Mouse (Mus musculus): ENCODE measurements at regions not wholly inside any gene's neighbourhood (a gene's known extent, or its start where the extent isn't known, plus 50 kb on each side); places are given as distances from the start of the nearest gene placed in this dataset.

DNA sequence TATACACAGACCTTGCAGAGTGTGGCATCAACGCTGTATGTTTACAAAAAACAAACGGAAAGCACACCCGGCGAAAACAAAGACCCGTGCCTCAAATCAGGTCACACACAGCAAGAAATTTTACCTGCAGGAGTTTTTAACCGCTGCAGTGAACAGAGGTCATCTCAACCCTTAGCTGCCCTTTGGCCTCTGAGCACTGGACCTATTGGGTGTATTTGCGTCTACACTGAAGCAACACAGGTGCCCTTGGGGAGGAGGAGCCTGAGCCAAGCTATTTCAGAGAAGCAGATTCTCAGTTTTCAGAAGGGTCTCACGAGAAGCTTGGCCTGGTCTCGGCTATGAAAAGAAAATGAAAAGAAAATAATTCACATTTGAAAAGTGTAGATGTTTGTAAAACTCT lies 412.1 kb upstream of the Atp11b start:
- Histone ChIP-seq H3K9me3 (replicated peaks; ENCODE audit: control insufficient read depth, insufficient read depth, low read length, poor library complexity, severe bottlenecking) (no peaks in the 10 kb centered on the region), H3K27me3 (ENCODE audit: control insufficient read depth, insufficient read depth, low read length, poor library complexity, severe bottlenecking) (no peaks in the 10 kb centered on the region), H3K9ac (ENCODE audit: low read depth, poor library complexity, severe bottlenecking) (no peak overlapping the region), H3K4me3 (ENCODE audit: low read depth, low read length) (no peak overlapping the region), H3K4me1 (ENCODE audit: control insufficient read depth, insufficient read depth, low read length) (no peaks in the 10 kb centered on the region), H3K36me3 (ENCODE audit: control insufficient read depth, insufficient read depth, low read length, poor library complexity, severe bottlenecking) (no peaks in the 10 kb centered on the region), H3K27ac (ENCODE audit: insufficient read depth, low read length) (no peak overlapping the region)
- TF ChIP-seq POLR2A (IDR thresholded peaks at IDR 0.05; ENCODE audit: insufficient read depth, low read length): no peak
- TF ChIP-seq EP300 (IDR thresholded peaks at IDR 0.05; ENCODE audit: insufficient read depth, low read depth, low read length): no peak
- no peak for TF ChIP-seq CTCF (IDR thresholded peaks at IDR 0.05; ENCODE audit: low read depth, low read length)

DNA sequence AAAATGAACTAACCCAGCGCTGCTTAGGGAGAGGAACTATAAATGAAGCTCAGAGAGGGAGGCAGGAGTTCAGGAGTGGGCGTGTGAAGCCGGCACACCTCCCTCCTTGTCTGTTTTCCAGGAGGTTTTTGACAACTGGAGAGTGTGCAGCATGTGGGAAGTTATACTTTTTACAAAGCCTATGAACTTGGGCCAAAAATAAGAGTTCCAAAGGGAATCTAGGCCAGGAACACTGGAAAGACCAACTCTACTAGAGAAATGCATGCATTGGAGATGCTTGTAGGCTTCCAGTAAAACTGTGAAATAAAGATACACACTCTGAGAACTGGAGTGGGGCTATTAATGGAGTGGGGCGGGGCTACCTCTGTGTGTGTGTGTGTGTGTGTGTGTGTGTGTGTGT lies 411.3 kb upstream of the Atp11b start:
- no peak overlapping the region for H3K9ac ChIP-seq (ENCODE audit: low read depth, poor library complexity, severe bottlenecking)
- no peaks in the 10 kb centered on the region for H3K4me1 ChIP-seq (ENCODE audit: control insufficient read depth, insufficient read depth, low read length)
- H3K9me3 ChIP-seq (replicated peaks; ENCODE audit: control insufficient read depth, insufficient read depth, low read length, poor library complexity, severe bottlenecking): no peaks in the 10 kb centered on the region
- H3K4me3 ChIP-seq (ENCODE audit: low read depth, low read length): no peak overlapping the region
- no peak for TF ChIP-seq POLR2A (IDR thresholded peaks at IDR 0.05; ENCODE audit: insufficient read depth, low read length)
- no peak for TF ChIP-seq CTCF (IDR thresholded peaks at IDR 0.05; ENCODE audit: low read depth, low read length)
- no peak for TF ChIP-seq EP300 (IDR thresholded peaks at IDR 0.05; ENCODE audit: insufficient read depth, low read depth, low read length)
- no peaks in the 10 kb centered on the region for H3K27me3 ChIP-seq (ENCODE audit: control insufficient read depth, insufficient read depth, low read length, poor library complexity, severe bottlenecking)
- no peaks in the 10 kb centered on the region for H3K36me3 ChIP-seq (ENCODE audit: control insufficient read depth, insufficient read depth, low read length, poor library complexity, severe bottlenecking)
- no peak overlapping the region for H3K27ac ChIP-seq (ENCODE audit: insufficient read depth, low read length)

DNA sequence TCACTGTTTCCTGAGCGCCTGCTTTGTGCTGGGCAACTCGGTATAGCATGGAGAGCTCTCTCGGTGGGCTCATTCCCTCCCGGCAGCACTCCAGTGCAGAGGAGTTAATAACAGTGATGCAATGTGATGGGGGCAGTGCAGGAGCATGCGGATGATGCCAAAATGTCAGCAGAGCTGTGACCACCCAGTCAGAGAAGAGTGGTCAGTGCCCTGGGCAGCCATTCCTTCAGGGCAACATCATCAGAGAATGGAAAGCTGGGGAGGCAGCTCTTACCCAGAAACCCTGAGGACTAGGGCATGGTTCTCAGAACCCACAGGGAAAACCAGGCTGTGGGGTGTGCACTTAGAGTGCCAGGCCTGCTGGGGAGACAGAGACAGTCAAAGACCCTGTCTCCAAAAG lies 410.0 kb upstream of the Atp11b start:
- H3K27me3 ChIP-seq (ENCODE audit: control insufficient read depth, insufficient read depth, low read length, poor library complexity, severe bottlenecking): no peaks in the 10 kb centered on the region
- H3K36me3 ChIP-seq (ENCODE audit: control insufficient read depth, insufficient read depth, low read length, poor library complexity, severe bottlenecking): no peaks in the 10 kb centered on the region
- TF ChIP-seq CTCF (IDR thresholded peaks at IDR 0.05; ENCODE audit: low read depth, low read length) (no peak), EP300 (IDR thresholded peaks at IDR 0.05; ENCODE audit: insufficient read depth, low read depth, low read length) (no peak), POLR2A (IDR thresholded peaks at IDR 0.05; ENCODE audit: insufficient read depth, low read length) (no peak)
- no peak overlapping the region for H3K4me3 ChIP-seq (ENCODE audit: low read depth, low read length)
- H3K27ac ChIP-seq (ENCODE audit: insufficient read depth, low read length): no peak overlapping the region
- H3K9me3 ChIP-seq (replicated peaks; ENCODE audit: control insufficient read depth, insufficient read depth, low read length, poor library complexity, severe bottlenecking): no peaks in the 10 kb centered on the region
- H3K4me1 ChIP-seq (ENCODE audit: control insufficient read depth, insufficient read depth, low read length): no peaks in the 10 kb centered on the region
- no peak overlapping the region for H3K9ac ChIP-seq (ENCODE audit: low read depth, poor library complexity, severe bottlenecking)

DNA sequence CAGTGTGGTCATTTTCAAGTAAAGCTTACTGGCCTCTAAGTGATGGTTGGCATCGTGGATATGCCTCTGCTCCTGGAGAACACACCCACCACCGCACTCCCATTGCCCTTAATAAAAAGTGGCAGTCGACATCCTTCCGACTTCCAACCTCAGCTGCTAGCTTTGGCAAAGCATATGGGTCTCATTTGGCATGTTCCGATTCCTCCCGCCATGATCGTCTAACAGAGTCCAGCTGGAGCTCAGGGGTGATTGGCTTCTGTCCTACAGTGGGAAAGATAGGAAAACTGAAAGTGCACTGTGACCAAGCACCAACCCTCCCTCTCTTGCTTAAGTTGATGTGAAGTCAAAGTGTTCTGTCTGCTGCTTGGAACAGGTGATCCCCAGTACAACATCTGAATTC lies 404.8 kb upstream of the Atp11b start:
- TF ChIP-seq CTCF (IDR thresholded peaks at IDR 0.05; ENCODE audit: low read depth, low read length) (no peak), EP300 (IDR thresholded peaks at IDR 0.05; ENCODE audit: insufficient read depth, low read depth, low read length) (no peak), POLR2A (IDR thresholded peaks at IDR 0.05; ENCODE audit: insufficient read depth, low read length) (no peak)
- Histone ChIP-seq H3K36me3 (ENCODE audit: control insufficient read depth, insufficient read depth, low read length, poor library complexity, severe bottlenecking) (no peaks in the 10 kb centered on the region), H3K27me3 (ENCODE audit: control insufficient read depth, insufficient read depth, low read length, poor library complexity, severe bottlenecking) (no peaks in the 10 kb centered on the region), H3K27ac (ENCODE audit: insufficient read depth, low read length) (no peak overlapping the region), H3K4me3 (ENCODE audit: low read depth, low read length) (no peak overlapping the region), H3K9ac (ENCODE audit: low read depth, poor library complexity, severe bottlenecking) (no peak overlapping the region), H3K4me1 (ENCODE audit: control insufficient read depth, insufficient read depth, low read length) (no peaks in the 10 kb centered on the region), H3K9me3 (replicated peaks; ENCODE audit: control insufficient read depth, insufficient read depth, low read length, poor library complexity, severe bottlenecking) (no peaks in the 10 kb centered on the region)

DNA sequence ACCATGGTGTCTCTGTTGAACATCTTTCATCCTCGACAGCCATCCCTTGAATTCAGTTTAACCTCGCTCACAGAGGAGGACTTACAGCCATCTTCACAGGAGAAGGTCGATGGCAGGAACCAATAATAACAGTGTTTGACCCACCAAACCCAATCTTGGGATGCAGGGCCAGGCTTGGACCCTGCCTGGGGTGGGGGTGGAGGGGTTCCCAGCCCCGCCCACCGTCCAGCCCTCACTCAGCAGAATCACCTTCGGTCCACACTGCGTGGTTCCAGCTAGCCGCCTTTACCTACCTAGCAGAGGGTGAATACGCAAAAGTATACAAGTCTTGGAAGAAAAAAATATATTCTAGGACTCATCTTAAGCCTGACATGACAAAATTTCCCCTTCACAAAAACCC lies 400.5 kb upstream of the Atp11b start:
- TF ChIP-seq CTCF (IDR thresholded peaks at IDR 0.05; ENCODE audit: low read depth, low read length) (no peak), EP300 (IDR thresholded peaks at IDR 0.05; ENCODE audit: insufficient read depth, low read depth, low read length) (no peak)
- Histone ChIP-seq H3K27ac (ENCODE audit: insufficient read depth, low read length) (no peak overlapping the region), H3K9me3 (replicated peaks; ENCODE audit: control insufficient read depth, insufficient read depth, low read length, poor library complexity, severe bottlenecking) (no peaks in the 10 kb centered on the region), H3K36me3 (ENCODE audit: control insufficient read depth, insufficient read depth, low read length, poor library complexity, severe bottlenecking) (no peaks in the 10 kb centered on the region), H3K9ac (ENCODE audit: low read depth, poor library complexity, severe bottlenecking) (no peak overlapping the region), H3K4me3 (ENCODE audit: low read depth, low read length) (no peak overlapping the region), H3K27me3 (ENCODE audit: control insufficient read depth, insufficient read depth, low read length, poor library complexity, severe bottlenecking) (no peaks in the 10 kb centered on the region), H3K4me1 (ENCODE audit: control insufficient read depth, insufficient read depth, low read length) (no peaks in the 10 kb centered on the region)

DNA sequence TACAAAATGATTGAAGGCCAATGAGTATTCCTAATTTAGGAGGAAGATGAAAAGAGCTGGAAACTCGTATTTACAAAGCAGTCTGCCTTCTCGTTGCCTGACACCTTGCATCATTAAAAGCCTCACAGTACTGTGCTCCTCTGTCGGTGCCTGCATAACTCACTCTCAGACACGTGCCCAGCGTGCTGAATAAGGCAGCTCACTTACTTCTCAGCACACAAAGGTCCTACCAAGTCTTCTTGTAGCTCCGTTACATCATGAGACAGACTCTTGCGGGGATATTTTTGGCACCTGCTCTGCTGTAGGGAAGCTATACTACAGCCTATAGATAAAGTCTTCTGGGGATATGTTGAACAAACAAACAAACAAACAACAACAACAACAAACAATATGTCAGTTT lies 400.0 kb upstream of the Atp11b start:
- H3K27ac ChIP-seq (ENCODE audit: insufficient read depth, low read length): no peak overlapping the region
- TF ChIP-seq EP300 (IDR thresholded peaks at IDR 0.05; ENCODE audit: insufficient read depth, low read depth, low read length) (no peak), POLR2A (IDR thresholded peaks at IDR 0.05; ENCODE audit: insufficient read depth, low read length) (no peak), CTCF (IDR thresholded peaks at IDR 0.05; ENCODE audit: low read depth, low read length) (no peak)

More for the DNA sequence above, 400.0 kb upstream of the Atp11b start:
- no peaks in the 10 kb centered on the region for H3K27me3 ChIP-seq (ENCODE audit: control insufficient read depth, insufficient read depth, low read length, poor library complexity, severe bottlenecking)
- H3K36me3 ChIP-seq (ENCODE audit: control insufficient read depth, insufficient read depth, low read length, poor library complexity, severe bottlenecking): no peaks in the 10 kb centered on the region
- no peak overlapping the region for H3K9ac ChIP-seq (ENCODE audit: low read depth, poor library complexity, severe bottlenecking)
- no peaks in the 10 kb centered on the region for H3K4me1 ChIP-seq (ENCODE audit: control insufficient read depth, insufficient read depth, low read length)
- H3K9me3 ChIP-seq (replicated peaks; ENCODE audit: control insufficient read depth, insufficient read depth, low read length, poor library complexity, severe bottlenecking): no peaks in the 10 kb centered on the region
- H3K4me3 ChIP-seq (ENCODE audit: low read depth, low read length): no peak overlapping the region
